Mouse (Mus musculus) CH12.LX (cell line): ENCODE data around the gene Nexmif. TPM values are rescaled to one million over a fixed set of nuclear protein-coding genes. Genes with fewer than 3 reads are reported as not detected.

ENCODE experiments used
- DNase-seq: peaks from one replicate; pipeline ENCODE4 v3.0.0-alpha.2; 2013; ENCODE audit errors: extremely low read depth
- H3K27ac ChIP-seq: 2 replicates; pipeline ENCODE4 v1.5.1; 2012; ENCODE audit warnings: low read depth, mild to moderate bottlenecking, control low read depth, moderate library complexity; ENCODE audit not compliant: insufficient read depth
- H3K27me3 ChIP-seq: replicated peaks from 2 replicates; pipeline ENCODE3; 2012; ENCODE audit warnings: inconsistent platforms
- H3K36me3 ChIP-seq, 2 experiments: replicated peaks in 1 of 2; 2 replicates each; pipeline versions ENCODE3 to v1.6.1; 2012; ENCODE audit warnings: inconsistent platforms in 1 of 2, low read length in 1 of 2, mild to moderate bottlenecking in 1 of 2, mixed read lengths in 1 of 2, moderate library complexity in 1 of 2; ENCODE audit not compliant: control insufficient read depth in 1 of 2, insufficient read depth in 1 of 2
- H3K4me1 ChIP-seq, 2 experiments: 2 replicates each; pipeline ENCODE4 v1.6.1; 2012; ENCODE audit warnings: inconsistent platforms in 1 of 2, moderate library complexity in 1 of 2; ENCODE audit not compliant: insufficient read depth in 2 of 2, control insufficient read depth in 1 of 2
- H3K4me2 ChIP-seq: 2 replicates; pipeline ENCODE4 v1.6.1; 2012; ENCODE audit warnings: low read depth, mild to moderate bottlenecking, control low read depth; ENCODE audit not compliant: poor library complexity, insufficient read depth, severe bottlenecking
- H3K4me3 ChIP-seq, 3 experiments: fragments of 150-350 bp in 1 of 3; sonication (generic) in 1 of 3; replicated peaks in 1 of 3; 2 replicates each; pipeline versions ENCODE3 to v1.5.1; 2011 to 2012; ENCODE audit warnings: low read depth in 2 of 3, low read length in 2 of 3, mild to moderate bottlenecking in 2 of 3, moderate library complexity in 2 of 3, control low read depth in 1 of 3, improper control_type of control experiment in 1 of 3, inconsistent platforms in 1 of 3, mixed read lengths in 1 of 3; ENCODE audit not compliant: poor library complexity in 1 of 3
- H3K79me2 ChIP-seq: replicated peaks from 2 replicates; pipeline ENCODE4 v1.6.1; 2012; ENCODE audit warnings: mild to moderate bottlenecking, moderate library complexity; ENCODE audit not compliant: control insufficient read depth, poor library complexity, insufficient read depth, severe bottlenecking; ENCODE audit errors: extremely low read depth
- H3K9ac ChIP-seq: 2 replicates; pipeline ENCODE4 v1.6.1; 2012; ENCODE audit warnings: low read depth, mild to moderate bottlenecking, control low read depth, moderate library complexity; ENCODE audit not compliant: insufficient read depth
- H3K9me3 ChIP-seq: replicated peaks from 2 replicates; pipeline ENCODE3; 2012; ENCODE audit warnings: low read length, inconsistent platforms, mixed read lengths
- BHLHE40 ChIP-seq: IDR thresholded peaks from 2 replicates; pipeline ENCODE4 v1.6.1; 2011; ENCODE audit warnings: mild to moderate bottlenecking, low read depth, low read length, improper control_type of control experiment
- CHD1 ChIP-seq: IDR thresholded peaks from 2 replicates; pipeline ENCODE4 v1.6.1; 2012; ENCODE audit warnings: low read depth, low read length, improper control_type of control experiment, inconsistent platforms
- CHD2 ChIP-seq: IDR thresholded peaks from 2 replicates; pipeline ENCODE4 v1.6.1; 2011; ENCODE audit warnings: low read length, improper control_type of control experiment
- CTCF ChIP-seq, 2 experiments: IDR thresholded peaks in 1 of 2; conservative IDR thresholded peaks in 1 of 2; 2 replicates each; pipeline ENCODE4 v1.5.1; 2011 to 2012; ENCODE audit warnings: low read depth in 2 of 2, low read length in 2 of 2, improper control_type of control experiment in 1 of 2, inconsistent platforms in 1 of 2, mild to moderate bottlenecking in 1 of 2, moderate library complexity in 1 of 2
- ELF1 ChIP-seq: IDR thresholded peaks from 2 replicates; pipeline ENCODE4 v1.6.1; 2014; ENCODE audit warnings: low read depth, mild to moderate bottlenecking, inconsistent platforms, low read length, improper control_type of control experiment
- ETS1 ChIP-seq: conservative IDR thresholded peaks from 2 replicates; pipeline ENCODE4 v1.6.1; 2012; ENCODE audit warnings: low read depth, mild to moderate bottlenecking, inconsistent platforms, low read length, improper control_type of control experiment, moderate library complexity
- JUND ChIP-seq: conservative IDR thresholded peaks from 2 replicates; pipeline ENCODE4 v1.6.1; 2011; ENCODE audit warnings: low read depth, low read length, improper control_type of control experiment
- NELFE ChIP-seq: IDR thresholded peaks from 2 replicates; pipeline ENCODE4 v1.6.1; 2011; ENCODE audit warnings: low read depth, low read length, improper control_type of control experiment
- RAD21 ChIP-seq: IDR thresholded peaks from 2 replicates; pipeline ENCODE4 v1.6.1; 2011; ENCODE audit warnings: low read depth, mild to moderate bottlenecking, low read length, improper control_type of control experiment, moderate library complexity
- SMC3 ChIP-seq: IDR thresholded peaks from 2 replicates; pipeline ENCODE4 v1.6.1; 2011; ENCODE audit warnings: low read depth, low read length, improper control_type of control experiment
- TBP ChIP-seq: conservative IDR thresholded peaks from 2 replicates; pipeline ENCODE4 v1.6.1; 2011; ENCODE audit warnings: low read depth, low read length, improper control_type of control experiment
- USF1 ChIP-seq: IDR thresholded peaks from 2 replicates; pipeline ENCODE4 v1.6.1; 2014; ENCODE audit warnings: low read depth, mild to moderate bottlenecking, inconsistent platforms, low read length, improper control_type of control experiment
- ZMIZ1 ChIP-seq: IDR thresholded peaks from 2 replicates; pipeline ENCODE4 v1.6.1; 2012; ENCODE audit warnings: low read depth, mild to moderate bottlenecking, inconsistent platforms, low read length, improper control_type of control experiment
- dilution Hi-C: fragments of 300-500 bp; cut with MboI; formaldehyde crosslinking; loops from 2 replicates; pipeline ENCODE4 v1.14.3; 2020; ENCODE audit warnings: low sequenced_read_pairs; ENCODE audit not compliant: extremely low pct_unique_long_range_greater_than_20kb, extremely low pct_ligation_motif_present
- in situ Hi-C: fragments of 300-500 bp; cut with MboI; formaldehyde crosslinking; loops from 3 replicates; pipeline ENCODE4 v1.14.3; 2019; ENCODE audit warnings: low sequenced_read_pairs, low pct_ligation_motif_present, low pct_unique_long_range_greater_than_20kb, mixed read lengths
- polyA plus RNA-seq: library from polyadenylated mRNA; unstranded; fragments of >175 nt; gene quantifications from 2 replicates; pipeline ENCODE4 v1.2.1, GENCODE M21; 2012; ENCODE audit warnings: low read depth; ENCODE audit not compliant: insufficient read length
- total RNA-seq, 2 experiments: library from RNA; depleted of rRNA; stranded (reverse); fragments of 300-350 nt in 1 of 2; fragments of >200 nt in 1 of 2; gene quantifications; 2 replicates each; pipeline ENCODE4 v1.2.3; 2012 to 2014

Gene Nexmif
- total and polyA plus RNA-seq, 3 experiments: not detected

DNA sequence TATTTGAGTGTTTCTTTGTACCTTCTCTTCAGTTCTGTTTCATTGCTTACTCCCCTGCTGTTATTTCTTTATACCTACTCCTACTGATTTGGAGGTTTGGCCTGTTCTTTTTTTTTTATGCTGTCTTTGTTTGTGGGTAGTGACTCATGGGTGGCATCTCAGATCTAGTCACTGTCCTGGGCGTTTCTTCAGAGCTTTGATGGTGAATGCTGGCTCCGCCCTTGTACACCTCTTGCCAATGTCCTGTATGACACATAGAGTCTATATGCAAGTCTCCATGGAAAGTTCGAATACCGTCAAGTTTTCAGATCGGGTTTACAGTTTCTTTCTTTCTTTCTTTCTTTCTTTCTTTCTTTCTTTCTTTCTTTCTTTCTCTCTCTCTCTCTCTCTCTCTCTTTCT, 167.1 kb downstream of the Nexmif start:
- in situ Hi-C loops: no loop called here
- Histone ChIP-seq H3K79me2 (no peaks in the 10 kb centered on the region), H3K36me3 (no peaks in the 10 kb centered on the region), H3K4me1 (no peaks in the 10 kb centered on the region), H3K27ac (no peak overlapping the region), H3K9me3 (no peaks in the 10 kb centered on the region), H3K4me2 (no peak overlapping the region), H3K9ac (no peak overlapping the region), H3K27me3 (no peaks in the 10 kb centered on the region), H3K4me3 (no peak overlapping the region)
- TF ChIP-seq BHLHE40 (no peak), SMC3 (no peak), ZMIZ1 (no peak), USF1 (no peak), ETS1 (no peak), TBP (no peak), CHD2 (no peak), JUND (no peak)
- dilution Hi-C loops: no loop called here
- DNase-seq: no peak

DNA sequence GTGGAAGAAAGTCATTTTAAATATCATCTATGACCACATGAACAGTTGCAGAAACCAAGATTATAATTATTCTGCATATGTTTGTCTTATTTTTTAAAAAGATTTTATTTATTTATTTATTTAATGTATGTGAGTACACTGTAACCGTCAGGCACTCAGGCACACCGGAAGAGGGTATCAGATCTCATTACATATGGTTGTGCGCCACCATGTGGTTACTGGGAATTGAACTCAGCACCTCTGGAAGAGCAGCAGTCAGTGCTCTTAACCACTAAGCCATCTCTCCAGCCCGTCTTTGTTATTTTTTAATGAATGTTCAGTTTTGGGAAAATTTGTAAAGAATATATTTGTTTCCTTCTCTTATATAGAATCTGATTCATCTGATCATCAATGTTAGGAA, 168.2 kb downstream of the Nexmif start:
- Histone ChIP-seq H3K9me3 (no peaks in the 10 kb centered on the region), H3K79me2 (no peaks in the 10 kb centered on the region), H3K4me2 (no peak overlapping the region), H3K4me1 (no peaks in the 10 kb centered on the region), H3K9ac (no peak overlapping the region), H3K4me3 (no peak overlapping the region), H3K27me3 (no peaks in the 10 kb centered on the region), H3K36me3 (no peaks in the 10 kb centered on the region), H3K27ac (no peak overlapping the region)
- DNase-seq: peak; percentile 11
- dilution Hi-C loops: no loop called here
- TF ChIP-seq CHD1 (no peak), NELFE (no peak), ELF1 (peak; percentile 32; the same call in 1 of the 2 replicates), CTCF (conservative IDR thresholded peaks at IDR 0.05 in 1 of 2, IDR thresholded peaks at IDR 0.05 in 1 of 2; ENCODE audit: low read depth in 2 of 2, low read length in 2 of 2) (peak in 1 of 2 experiments; percentile 56; a peak in 2 of 4 replicates), RAD21 (peak; percentile 32), SMC3 (peak; percentile 16; the same call in 1 of the 2 replicates)
- in situ Hi-C loops: no loop called here

Other genes with a start within 250 kb of the Nexmif start
- 30.3 and 35.0 TPM in 2 replicates for gene Rlim, start 219.9 kb downstream of the Nexmif start, total RNA-seq (2012; rRNA removed)
- 59.8 and 66.6 TPM in 2 replicates for gene Rlim, start 219.9 kb downstream of the Nexmif start, total RNA-seq (2014; rRNA removed)
- gene Rlim, start 219.9 kb downstream of the Nexmif start, polyA plus RNA-seq: 24.2 and 28.6 TPM in 2 replicates
- 17.3 and 19.2 TPM in 2 replicates for gene Abcb7, start 212.7 kb upstream of the Nexmif start, total RNA-seq (2012; rRNA removed)
- 30.2 and 33.8 TPM in 2 replicates for gene Abcb7, start 212.7 kb upstream of the Nexmif start, total RNA-seq (2014; rRNA removed)
- 20.9 and 21.5 TPM in 2 replicates for gene Abcb7, start 212.7 kb upstream of the Nexmif start, polyA plus RNA-seq